15 mouse cellular contexts compared by ENCODE assay signal in genomic region chr1:90742641-90743040, GRCm38 (mm10).
"Had no signal": no experiment of that assay in that cellular context is flagged by ENCODE, and none has a peak within 500 bp of the region (broad histone marks: within the 10 kb centered on the region; RNA-seq: fewer than 3 reads in every experiment).

No protein-coding gene starts in this region.

- H3K9ac ChIP-seq: kidney, embryonic 15.5 days; limb, embryonic 13.5 days; liver, embryonic 14.5 days; midbrain, embryonic 15.5 days; neural tube, embryonic 12.5 days; stomach, embryonic 15.5 days had no signal

- H3K36me3 ChIP-seq: kidney, embryonic 15.5 days; limb, embryonic 13.5 days; midbrain, embryonic 15.5 days; neural tube, embryonic 12.5 days; stomach, embryonic 15.5 days had no signal

- H3K27ac ChIP-seq: limb, embryonic 13.5 days; liver, embryonic 14.5 days; macrophage; neural tube, embryonic 12.5 days had no signal

- H3K27me3 ChIP-seq: kidney, embryonic 15.5 days; limb, embryonic 13.5 days; midbrain, embryonic 15.5 days; neural tube, embryonic 12.5 days; stomach, embryonic 15.5 days had no signal

- H3K4me3 ChIP-seq: kidney, embryonic 15.5 days; limb, embryonic 13.5 days; megakaryocyte, embryonic 14.5 days; midbrain, embryonic 15.5 days; neural tube, embryonic 12.5 days; stomach, embryonic 15.5 days had no signal

- H3K4me1 ChIP-seq: megakaryocyte, embryonic 14.5 days had no signal

- H3K9me3 ChIP-seq: kidney, embryonic 15.5 days; limb, embryonic 13.5 days; megakaryocyte, embryonic 14.5 days; midbrain, embryonic 15.5 days; neural tube, embryonic 12.5 days; stomach, embryonic 15.5 days had no signal

- DNase-seq: kidney, adult 2 months; kidney, postnatal 14 days; left cerebral cortex, postnatal 4 days; lung, adult 18-20 months; right cerebral cortex, postnatal 4 days; spleen, adult 18-20 months had no signal

- H3K4me2 ChIP-seq: kidney, embryonic 15.5 days; limb, embryonic 13.5 days; midbrain, embryonic 11.5 days; midbrain, embryonic 15.5 days; neural tube, embryonic 12.5 days; stomach, embryonic 15.5 days had no signal
